Mouse (Mus musculus) kidney, postnatal 0 days (tissue): Measurements from ENCODE around the gene Znfx1. TPM values are rescaled to one million over a fixed set of nuclear protein-coding genes. Genes with fewer than 3 reads are reported as not detected.

Experiments
- ATAC-seq: fragments of 200-750 bp; cut with Nextera tagmentation; replicated peaks from 2 replicates; pipeline ENCODE4 v1.8.0; 2017; ENCODE audit warnings: low read depth, moderate number of reproducible peaks, moderate TSS enrichment, moderate library complexity; ENCODE audit not compliant: low FRiP score
- DNase-seq: peaks from one replicate; pipeline ENCODE4 v3.0.0-alpha.2; 2016; ENCODE audit warnings: low spot score
- H3K27ac ChIP-seq: fragments of 300-500 bp; sonication (generic); 2 replicates; pipeline ENCODE4 v1.5.1; 2014; ENCODE audit warnings: mild to moderate bottlenecking
- H3K27me3 ChIP-seq: fragments of 300-500 bp; sonication (generic); 2 replicates; pipeline ENCODE4 v1.6.1; 2014; ENCODE audit warnings: low read length, mixed read lengths; ENCODE audit not compliant: insufficient read depth
- H3K36me3 ChIP-seq: fragments of 300-500 bp; sonication (generic); 2 replicates; pipeline ENCODE4 v1.6.1; 2014; ENCODE audit warnings: low read length, mixed read lengths; ENCODE audit not compliant: insufficient read depth
- H3K4me1 ChIP-seq: fragments of 300-500 bp; sonication (generic); replicated peaks from 2 replicates; pipeline ENCODE4 v1.6.1; 2014; ENCODE audit warnings: antibody characterized with exemption, low read length, mixed read lengths; ENCODE audit not compliant: insufficient read depth
- H3K4me2 ChIP-seq: fragments of 300-500 bp; sonication (generic); 2 replicates; pipeline ENCODE4 v1.6.1; 2014; ENCODE audit warnings: mild to moderate bottlenecking, low read length, moderate library complexity, mixed read lengths
- H3K4me3 ChIP-seq: fragments of 300-500 bp; sonication (generic); replicated peaks from 2 replicates; pipeline ENCODE4 v1.5.1; 2014; ENCODE audit warnings: low read depth, low read length
- H3K9ac ChIP-seq: fragments of 300-500 bp; sonication (generic); 2 replicates; pipeline ENCODE4 v1.6.1; 2014; ENCODE audit warnings: low read depth, low read length
- H3K9me3 ChIP-seq: fragments of 300-500 bp; sonication (generic); replicated peaks from 2 replicates; pipeline ENCODE4 v1.6.1; 2016; ENCODE audit warnings: low read length, inconsistent platforms, mixed read lengths
- CTCF ChIP-seq: IDR thresholded peaks from 2 replicates; pipeline ENCODE4 v1.5.1; 2016; ENCODE audit warnings: antibody characterized with exemption, low read depth, mild to moderate bottlenecking, moderate library complexity
- WGBS: fragments of 180-500 bp; shearing (Covaris S2); extraction: QIAGEN DNeasy Blood & Tissue Kit; methylation state at CpG from one replicate; pipeline ENCODE4 v1.1.7; 2014; 5-methylcytosine and 5-hydroxymethylcytosine counted together
- polyA plus RNA-seq: library from polyadenylated mRNA; unstranded; fragments of >200 nt; fragmentation: Nextera tagmentation; extraction: Ambion mirVana; gene quantifications from 2 replicates; pipeline ENCODE4 v1.2.1, GENCODE M21; 2015

The Znfx1 gene
- polyA plus RNA-seq, 1 experiment from 2014 or later, result 10.7 TPM

DNA sequence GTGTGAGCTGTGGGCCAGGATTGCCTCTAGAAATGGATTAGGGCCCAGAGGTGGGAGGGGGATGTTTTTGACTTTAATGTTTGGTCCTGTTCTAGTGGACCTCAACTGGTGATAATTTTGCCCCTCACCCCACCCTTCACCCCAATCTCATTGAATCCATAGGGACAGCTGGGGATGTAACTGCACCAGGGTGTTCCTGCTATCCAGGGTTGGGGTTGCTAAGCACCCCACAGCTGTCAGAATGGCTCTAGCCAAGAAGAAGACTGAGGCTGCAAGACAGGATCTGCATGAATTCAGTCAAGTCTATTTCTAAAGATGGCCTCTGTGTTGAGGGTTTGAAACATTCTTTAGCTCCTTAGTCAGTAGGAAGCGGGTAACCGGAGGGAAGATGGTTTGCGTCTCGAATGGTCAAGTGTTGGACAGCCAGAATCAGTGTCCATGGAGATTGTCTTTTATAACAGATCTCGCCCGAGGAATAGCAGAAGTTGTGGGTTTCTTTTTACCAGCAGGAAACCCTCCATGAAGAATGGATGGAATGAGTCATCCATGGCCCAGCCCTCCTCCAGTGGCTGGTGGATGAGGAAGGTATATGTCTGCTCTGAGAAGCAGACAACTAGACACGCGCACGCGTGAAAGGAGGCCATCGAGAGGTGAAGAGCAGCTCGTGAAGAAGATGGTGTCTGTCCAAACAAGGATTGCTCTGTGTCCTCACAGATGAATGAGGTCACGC is 30.5 kb upstream of the Znfx1 start:
- Histone ChIP-seq H3K4me1 (no peaks in the 10 kb centered on the region), H3K27me3 (no peaks in the 10 kb centered on the region), H3K4me2 (no peak overlapping the region), H3K9ac (no peak overlapping the region), H3K36me3 (no peaks in the 10 kb centered on the region), H3K4me3 (no peak overlapping the region), H3K9me3 (no peaks in the 10 kb centered on the region), H3K27ac (no peak overlapping the region)
- WGBS, result 90% methylated on average over 13 of the region's 13 CpGs
- ATAC-seq (no peak), DNase-seq (no peak)
- no peak for TF ChIP-seq CTCF

DNA sequence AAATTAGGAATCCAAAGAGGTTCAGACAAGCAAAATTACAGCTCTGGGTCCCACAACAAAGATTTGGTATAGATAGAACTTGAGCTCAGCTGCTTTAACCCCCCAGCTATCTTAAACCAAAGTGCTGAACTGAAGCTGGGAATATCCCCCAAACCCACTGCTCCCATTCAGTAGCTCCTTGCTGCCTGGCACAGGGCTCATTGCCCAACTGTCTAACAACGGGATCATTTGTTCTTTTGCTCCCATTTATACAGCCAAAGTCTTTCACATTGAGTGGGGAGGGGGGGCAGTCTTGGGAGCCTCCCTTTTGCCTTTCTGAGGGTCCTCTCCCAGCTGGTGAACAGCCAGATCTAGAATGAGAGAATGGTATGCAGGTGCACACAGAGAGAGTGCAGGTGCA is 27.5 kb upstream of the Znfx1 start:
- no peak overlapping the region for H3K4me3 ChIP-seq
- no peak for DNase-seq
- no peaks in the 10 kb centered on the region for H3K36me3 ChIP-seq
- no peaks in the 10 kb centered on the region for H3K4me1 ChIP-seq
- no peak for ATAC-seq
- H3K9ac ChIP-seq, result no peak overlapping the region
- H3K27me3 ChIP-seq, result no peaks in the 10 kb centered on the region
- no peak overlapping the region for H3K4me2 ChIP-seq
- 62% methylated on average over 1 of the region's 1 CpGs for WGBS
- H3K27ac ChIP-seq, result no peak overlapping the region
- no peaks in the 10 kb centered on the region for H3K9me3 ChIP-seq
- TF ChIP-seq CTCF, result no peak

DNA sequence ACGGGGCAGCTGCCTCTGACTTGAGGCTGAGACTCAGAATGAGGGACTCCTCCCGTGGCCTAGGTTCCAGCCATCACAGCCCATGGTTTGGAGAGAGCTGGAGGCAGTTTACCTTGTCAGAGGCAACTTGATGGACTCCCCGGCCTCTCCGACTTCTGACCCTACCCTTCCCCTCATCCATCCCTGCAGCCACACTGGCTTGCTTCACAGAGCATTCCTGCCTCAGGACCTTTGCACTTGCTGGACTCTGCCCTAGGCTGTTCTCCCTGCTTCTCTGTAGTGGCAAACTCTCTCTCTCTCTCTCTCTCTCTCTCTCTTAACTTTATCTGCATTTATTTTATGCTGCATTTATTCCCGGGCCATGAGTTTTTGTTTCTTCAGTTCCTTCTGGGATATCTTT is 24.0 kb upstream of the Znfx1 start:
- 0 out of 2 replicates have a peak, but pooled peaks cover 3% of the 10 kb centered on the region for H3K4me1 ChIP-seq
- WGBS, result 66% methylated on average over 5 of the region's 5 CpGs
- DNase-seq, result no peak
- no peaks in the 10 kb centered on the region for H3K36me3 ChIP-seq
- H3K9me3 ChIP-seq, result no peaks in the 10 kb centered on the region
- no peak overlapping the region for H3K27ac ChIP-seq
- no peaks in the 10 kb centered on the region for H3K27me3 ChIP-seq
- no peak for ATAC-seq
- no peak for TF ChIP-seq CTCF
- no peak overlapping the region for H3K4me2 ChIP-seq
- no peak overlapping the region for H3K9ac ChIP-seq
- H3K4me3 ChIP-seq, result no peak overlapping the region

DNA sequence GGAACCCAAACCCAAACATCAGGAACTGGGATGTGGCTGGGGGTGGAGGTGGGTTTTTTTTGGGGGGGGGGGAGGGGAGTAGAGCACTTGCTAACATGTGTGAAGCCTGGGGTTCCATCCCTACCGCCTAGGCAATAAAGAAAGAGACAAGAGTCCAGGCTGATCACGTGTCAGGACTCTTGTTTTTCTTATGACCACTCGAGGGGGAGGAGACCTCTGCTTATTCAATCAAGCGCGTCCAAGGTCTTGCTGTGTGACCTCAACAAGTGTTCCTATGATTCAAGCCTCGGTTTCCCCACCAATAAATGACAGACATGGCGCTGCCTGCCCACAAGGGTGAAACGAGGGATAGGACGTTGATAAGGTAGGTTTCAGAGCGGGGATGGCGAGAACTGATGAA is 23.3 kb upstream of the Znfx1 start:
- no peak overlapping the region for H3K4me3 ChIP-seq
- no peaks in the 10 kb centered on the region for H3K36me3 ChIP-seq
- H3K27me3 ChIP-seq, result no peaks in the 10 kb centered on the region
- no peak for DNase-seq
- no peak overlapping the region for H3K9ac ChIP-seq
- 39% methylated on average over 11 of the region's 11 CpGs for WGBS
- no peak overlapping the region for H3K27ac ChIP-seq
- no peak; the same call in 1 of the 2 replicates for ATAC-seq
- TF ChIP-seq CTCF, result no peak
- no peak overlapping the region for H3K4me2 ChIP-seq
- H3K4me1 ChIP-seq, result 0 out of 2 replicates have a peak, but pooled peaks cover 8% of the 10 kb centered on the region
- no peaks in the 10 kb centered on the region for H3K9me3 ChIP-seq

DNA sequence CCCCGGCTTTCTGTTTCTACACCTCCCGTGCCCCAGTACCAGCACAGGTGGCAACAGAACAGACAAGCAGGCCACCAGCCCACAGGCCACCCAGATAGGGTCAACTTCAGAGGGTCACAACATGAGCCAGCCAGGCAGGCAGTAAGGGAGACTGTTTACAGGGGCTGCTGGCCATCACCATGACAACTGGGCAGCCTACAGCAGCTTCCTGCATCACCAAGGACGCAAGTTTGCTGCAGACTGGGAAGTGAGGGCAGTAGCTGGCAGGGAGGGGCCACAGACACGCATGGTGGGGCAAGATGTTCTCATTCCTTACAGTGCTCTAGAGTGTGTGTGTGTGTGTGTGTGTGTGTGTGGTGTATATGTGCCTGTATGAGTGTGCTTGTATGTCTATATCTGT is 18.8 kb upstream of the Znfx1 start:
- WGBS, result 6% methylated on average over 4 of the region's 4 CpGs
- no peak overlapping the region for H3K4me3 ChIP-seq
- no peaks in the 10 kb centered on the region for H3K9me3 ChIP-seq
- no peaks in the 10 kb centered on the region for H3K36me3 ChIP-seq
- ATAC-seq, result peak; percentile 71; the same call in 1 of the 2 replicates
- DNase-seq, result peak; percentile 81
- no peak overlapping the region for H3K9ac ChIP-seq
- no peak overlapping the region for H3K4me2 ChIP-seq
- H3K27me3 ChIP-seq, result no peaks in the 10 kb centered on the region
- H3K27ac ChIP-seq, result no peak overlapping the region
- no peak for TF ChIP-seq CTCF
- peaks cover 8% of the 10 kb centered on the region; the same call in 1 of the 2 replicates for H3K4me1 ChIP-seq

DNA sequence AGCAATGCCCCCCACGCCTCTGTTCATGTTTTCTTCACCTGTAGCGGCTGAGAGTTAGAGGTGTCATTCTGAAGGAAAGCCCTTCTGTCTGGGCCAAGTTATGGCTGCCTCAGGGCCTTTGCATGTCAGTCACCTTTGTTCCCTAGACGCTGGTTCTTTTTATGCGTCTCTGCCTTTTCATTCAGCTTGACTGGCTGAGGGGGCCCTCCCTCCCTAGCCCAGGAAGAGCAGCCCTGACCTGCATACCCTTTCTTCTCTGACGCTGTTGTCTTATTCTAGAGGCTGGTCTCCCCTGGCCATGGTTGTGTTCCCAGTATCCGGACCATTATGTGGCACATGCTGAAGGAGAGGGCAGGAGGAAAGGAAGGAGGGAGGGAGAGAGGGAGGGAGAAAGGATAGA is 18.3 kb upstream of the Znfx1 start:
- ATAC-seq (no peak), DNase-seq (no peak)
- H3K27me3 ChIP-seq, result no peaks in the 10 kb centered on the region
- no peak overlapping the region for H3K9ac ChIP-seq
- no peak overlapping the region for H3K4me3 ChIP-seq
- no peak overlapping the region for H3K4me2 ChIP-seq
- peaks cover 8% of the 10 kb centered on the region; the same call in 1 of the 2 replicates for H3K4me1 ChIP-seq
- TF ChIP-seq CTCF, result no peak
- 46% methylated on average over 6 of the region's 6 CpGs for WGBS
- no peaks in the 10 kb centered on the region for H3K9me3 ChIP-seq
- H3K36me3 ChIP-seq, result no peaks in the 10 kb centered on the region
- H3K27ac ChIP-seq, result no peak overlapping the region
